Mouse (Mus musculus): ENCODE measurements around the gene Appl1.
"Not testable (repeated sequence)": the region's sequence is repeated elsewhere in the genome, so short reads cannot be mapped to it uniquely, and the experiment has no call there.

Gene Appl1

GRCm38 (mm10) chr14:26969856-26970407 lies 1.1 kb downstream of the Appl1 start:
- intact Hi-C loops (cut with DNase I): loop anchor here (10.0 kb wide), 1 partner anchor 55 kb away; no protein-coding TSS in a partner anchor

GRCm38 (mm10) chr14:26969164-26969563 lies 1.9 kb downstream of the Appl1 start:
- intact Hi-C loops (cut with DNase I): loop anchor here (10.0 kb wide), 1 partner anchor 56 kb away; no protein-coding TSS in a partner anchor

- intact Hi-C loops (cut with DNase I): loop anchor here (10.0 kb wide), 1 partner anchor 64 kb away; no protein-coding TSS in a partner anchor
Measured at GRCm38 (mm10) chr14:26960518-26960917, 10.5 kb downstream of the Appl1 start.

- intact Hi-C loops (cut with DNase I): not testable (repeated sequence)
Measured at GRCm38 (mm10) chr14:26956139-26956538, 14.9 kb downstream of the Appl1 start.

- intact Hi-C loops (cut with DNase I): no loop called here
Measured at GRCm38 (mm10) chr14:26935558-26935957, 35.5 kb downstream of the Appl1 start.

GRCm38 (mm10) chr14:26934891-26935290 lies 36.1 kb downstream of the Appl1 start:
- intact Hi-C loops (cut with DNase I): loop anchor here (5.0 kb wide), 1 partner anchor 542 kb away; no protein-coding TSS in a partner anchor

- intact Hi-C loops (cut with DNase I): no loop called here
Measured at GRCm38 (mm10) chr14:26923702-26924421, 47.2 kb downstream of the Appl1 start.

- intact Hi-C loops (cut with DNase I): no loop called here
Measured at GRCm38 (mm10) chr14:26919310-26919709, 51.7 kb downstream of the Appl1 start.

GRCm38 (mm10) chr14:26913681-26914268 lies 57.3 kb downstream of the Appl1 start:
- intact Hi-C loops (cut with DNase I): no loop called here

GRCm38 (mm10) chr14:26911826-26912225 lies 59.2 kb downstream of the Appl1 start:
- intact Hi-C loops (cut with DNase I): no loop called here

GRCm38 (mm10) chr14:26911201-26911600 lies 59.8 kb downstream of the Appl1 start:
- intact Hi-C loops (cut with DNase I): no loop called here

GRCm38 (mm10) chr14:26910461-26910860 lies 60.6 kb downstream of the Appl1 start:
- intact Hi-C loops (cut with DNase I): not testable (repeated sequence)

- intact Hi-C loops (cut with DNase I): no loop called here
Measured at GRCm38 (mm10) chr14:26907401-26907800, 63.6 kb downstream of the Appl1 start.

GRCm38 (mm10) chr14:26900893-26901292 lies 70.1 kb downstream of the Appl1 start:
- intact Hi-C loops (cut with DNase I): no loop called here

- intact Hi-C loops (cut with DNase I): no loop called here
Measured at GRCm38 (mm10) chr14:26899490-26899889, 71.5 kb downstream of the Appl1 start.

- intact Hi-C loops (cut with DNase I): no loop called here
Measured at GRCm38 (mm10) chr14:26894392-26894791, 76.6 kb downstream of the Appl1 start, which contains the start of gene Asb14. TSS of gene Asb14 (plus strand) at chr14:26894557.

- intact Hi-C loops (cut with DNase I): no loop called here
Measured at GRCm38 (mm10) chr14:26890777-26891176, 80.3 kb downstream of the Appl1 start.

GRCm38 (mm10) chr14:26887244-26887643 lies 83.8 kb downstream of the Appl1 start:
- intact Hi-C loops (cut with DNase I): no loop called here

GRCm38 (mm10) chr14:26881700-26882099 lies 89.3 kb downstream of the Appl1 start:
- intact Hi-C loops (cut with DNase I): no loop called here

GRCm38 (mm10) chr14:26879976-26880375 lies 91.1 kb downstream of the Appl1 start:
- intact Hi-C loops (cut with DNase I): no loop called here

- intact Hi-C loops (cut with DNase I): no loop called here
Measured at GRCm38 (mm10) chr14:26878756-26879155, 92.3 kb downstream of the Appl1 start.

All from adrenal gland (tissue).